Mouse (Mus musculus) kidney, adult 2 months (tissue): ENCODE measurements around the gene Gm47791. TPM values are rescaled to one million over a fixed set of nuclear protein-coding genes. Genes with fewer than 3 reads are reported as not detected.
A peak's percentile ranks its signal among the peaks of the same experiment; 100 is the strongest.

Experiments
- DNase-seq: peaks from one replicate; pipeline ENCODE4 v3.0.0; 2021
- H3K27ac ChIP-seq: fragments of 200-500 bp; 2 replicates; pipeline ENCODE4 v1.5.1; 2012; ENCODE audit warnings: low read depth, low read length, control low read depth, inconsistent platforms; ENCODE audit not compliant: insufficient read depth
- H3K27me3 ChIP-seq: fragments of 200-500 bp; replicated peaks from 2 replicates; pipeline ENCODE4 v1.6.1; 2012; ENCODE audit warnings: mild to moderate bottlenecking, moderate library complexity, low read length, inconsistent platforms; ENCODE audit not compliant: control insufficient read depth, insufficient read depth
- H3K36me3 ChIP-seq: fragments of 200-500 bp; 2 replicates; pipeline ENCODE4 v1.6.1; 2012; ENCODE audit warnings: mild to moderate bottlenecking, moderate library complexity, low read length, inconsistent platforms; ENCODE audit not compliant: control insufficient read depth, insufficient read depth
- H3K4me1 ChIP-seq: fragments of 200-500 bp; 2 replicates; pipeline ENCODE4 v1.6.1; 2011; ENCODE audit warnings: low read length; ENCODE audit not compliant: control insufficient read depth, insufficient read depth
- H3K4me3 ChIP-seq: fragments of 200-500 bp; 2 replicates; pipeline ENCODE4 v1.5.1; 2011; ENCODE audit warnings: mild to moderate bottlenecking, low read depth, low read length, control low read depth; ENCODE audit not compliant: insufficient read depth
- CTCF ChIP-seq: fragments of 200-500 bp; conservative IDR thresholded peaks from 2 replicates; pipeline ENCODE4 v1.5.1; 2011; ENCODE audit warnings: low read depth, mild to moderate bottlenecking, control low read depth, low read length, moderate library complexity, mixed read lengths; ENCODE audit not compliant: insufficient read depth, insufficient read length
- POLR2A ChIP-seq: fragments of 200-500 bp; IDR thresholded peaks from one replicate; pipeline ENCODE4 v1.6.1; 2011; ENCODE audit warnings: low read depth, low read length, control low read depth
- WGBS: fragments of 180-500 bp; shearing (Covaris S2); methylation state at CpG from one replicate; pipeline ENCODE4 v1.1.7; 2018; 5-methylcytosine and 5-hydroxymethylcytosine counted together
- polyA plus RNA-seq: library from polyadenylated mRNA; depleted of rRNA; stranded (reverse); fragments of >200 nt; gene quantifications from 2 replicates; pipeline ENCODE4 v1.2.3, GENCODE M21; 2012

Gm47791 gene
- polyA plus RNA-seq, 1 experiment: not detected

DNA sequence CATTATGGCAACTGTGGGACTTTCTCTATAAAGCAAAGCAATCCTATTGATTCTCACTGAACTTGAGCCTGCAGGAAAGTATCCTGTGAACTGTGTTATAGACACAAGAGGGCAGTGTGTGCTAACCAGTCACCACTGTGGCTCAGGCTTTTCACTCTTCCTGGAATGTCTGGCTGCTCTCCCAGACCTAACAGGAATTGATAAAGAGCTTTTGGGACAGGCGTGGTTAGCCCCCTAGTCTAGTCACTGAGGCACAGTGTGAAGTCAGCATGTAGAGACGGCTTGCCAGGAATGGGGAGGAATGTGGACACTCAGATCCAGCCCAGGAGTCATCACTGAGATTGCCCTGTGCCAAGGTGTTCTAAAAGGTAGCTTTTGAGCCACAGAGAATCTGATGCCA is 16.4 kb upstream of the Gm47791 start:
- Histone ChIP-seq H3K36me3 (no peaks in the 10 kb centered on the region), H3K4me3 (no peak overlapping the region), H3K27me3 (no peaks in the 10 kb centered on the region), H3K27ac (no peak overlapping the region), H3K4me1 (no peaks in the 10 kb centered on the region)
- TF ChIP-seq CTCF: peak; percentile 88
- TF ChIP-seq POLR2A: no peak
- WGBS: 1% methylated on average over 2 of the region's 2 CpGs
- peak; percentile 86 for DNase-seq

GRCm38 (mm10) chr1:82785546-82785945 is 14.5 kb upstream of the Gm47791 start:
- TF ChIP-seq POLR2A: no peak
- TF ChIP-seq CTCF: no peak
- 59% methylated on average over 6 of the region's 6 CpGs for WGBS
- H3K4me1 ChIP-seq: no peaks in the 10 kb centered on the region
- no peaks in the 10 kb centered on the region for H3K27me3 ChIP-seq
- DNase-seq: no peak
- no peak overlapping the region for H3K4me3 ChIP-seq
- H3K36me3 ChIP-seq: no peaks in the 10 kb centered on the region
- no peak overlapping the region for H3K27ac ChIP-seq

DNA sequence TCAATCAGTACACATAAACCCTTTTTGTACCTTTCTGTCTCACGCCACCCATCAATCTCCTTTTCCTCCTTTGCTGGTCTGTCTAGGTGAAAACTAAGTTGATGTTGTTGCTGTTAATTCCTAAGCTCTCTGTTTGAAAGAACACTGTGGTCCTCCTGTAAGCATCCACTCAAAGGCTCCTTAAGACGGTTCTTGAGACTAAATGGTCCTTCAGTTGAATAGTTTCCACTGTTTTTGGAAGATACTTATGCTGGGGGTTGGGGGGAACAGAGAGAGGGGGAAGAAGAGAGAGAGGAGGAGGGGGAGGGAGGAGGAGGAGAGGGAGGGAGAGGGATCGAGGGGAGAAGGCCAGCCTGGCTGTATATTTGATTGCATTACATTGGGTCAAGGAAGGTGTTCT is 12.5 kb upstream of the Gm47791 start:
- no peaks in the 10 kb centered on the region for H3K4me1 ChIP-seq
- H3K27me3 ChIP-seq: no peaks in the 10 kb centered on the region
- no peak overlapping the region for H3K27ac ChIP-seq
- WGBS: 83% methylated on average over 3 of the region's 3 CpGs
- TF ChIP-seq CTCF (no peak), POLR2A (no peak)
- no peak for DNase-seq
- no peaks in the 10 kb centered on the region for H3K36me3 ChIP-seq
- H3K4me3 ChIP-seq: no peak overlapping the region

DNA sequence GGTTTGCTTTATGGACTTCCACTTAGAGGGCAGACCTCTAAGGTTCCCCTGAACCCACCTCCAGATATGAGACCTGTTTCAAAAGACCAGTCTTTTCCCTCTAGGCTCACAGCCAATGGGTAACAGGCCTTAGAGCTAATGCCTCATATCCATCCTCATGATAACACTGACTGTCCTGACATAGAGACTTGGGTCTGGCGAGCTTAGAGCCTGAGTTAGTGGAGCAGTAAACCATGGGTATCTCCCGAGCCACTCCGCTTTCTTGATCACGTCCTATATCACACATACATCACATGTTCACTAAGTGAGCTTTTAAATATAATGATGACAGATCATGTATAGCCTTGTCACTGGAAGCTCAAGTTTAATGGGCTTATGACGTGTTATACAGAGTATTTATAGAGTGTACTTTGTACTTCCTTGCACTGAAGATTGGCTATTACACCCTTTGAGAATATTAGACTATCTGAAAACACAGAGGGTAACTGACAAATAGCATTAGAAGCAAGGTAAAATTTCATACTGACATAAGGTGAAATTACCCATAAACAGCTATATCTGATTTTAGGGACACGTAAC is 8.4 kb upstream of the Gm47791 start:
- Histone ChIP-seq H3K4me3 (no peak overlapping the region), H3K27ac (no peak overlapping the region), H3K27me3 (no peaks in the 10 kb centered on the region), H3K36me3 (no peaks in the 10 kb centered on the region), H3K4me1 (no peaks in the 10 kb centered on the region)
- no peak for DNase-seq
- 80% methylated on average over 6 of the region's 6 CpGs for WGBS
- no peak for TF ChIP-seq POLR2A
- no peak for TF ChIP-seq CTCF

GRCm38 (mm10) chr1:82775293-82775692 is 4.2 kb upstream of the Gm47791 start:
- H3K36me3 ChIP-seq: no peaks in the 10 kb centered on the region
- H3K27me3 ChIP-seq: no peaks in the 10 kb centered on the region
- DNase-seq: no peak
- H3K4me3 ChIP-seq: no peak overlapping the region
- H3K4me1 ChIP-seq: no peaks in the 10 kb centered on the region
- no peak for TF ChIP-seq POLR2A
- no peak for TF ChIP-seq CTCF
- 96% methylated on average over 4 of the region's 4 CpGs for WGBS
- H3K27ac ChIP-seq: no peak overlapping the region

GRCm38 (mm10) chr1:82773208-82773607 is 2.2 kb upstream of the Gm47791 start:
- H3K36me3 ChIP-seq: no peaks in the 10 kb centered on the region
- WGBS: 72% methylated on average over 5 of the region's 5 CpGs
- H3K27ac ChIP-seq: no peak overlapping the region
- H3K4me1 ChIP-seq: no peaks in the 10 kb centered on the region
- no peak for DNase-seq
- no peak for TF ChIP-seq POLR2A
- TF ChIP-seq CTCF: no peak
- H3K4me3 ChIP-seq: no peak overlapping the region
- H3K27me3 ChIP-seq: no peaks in the 10 kb centered on the region

DNA sequence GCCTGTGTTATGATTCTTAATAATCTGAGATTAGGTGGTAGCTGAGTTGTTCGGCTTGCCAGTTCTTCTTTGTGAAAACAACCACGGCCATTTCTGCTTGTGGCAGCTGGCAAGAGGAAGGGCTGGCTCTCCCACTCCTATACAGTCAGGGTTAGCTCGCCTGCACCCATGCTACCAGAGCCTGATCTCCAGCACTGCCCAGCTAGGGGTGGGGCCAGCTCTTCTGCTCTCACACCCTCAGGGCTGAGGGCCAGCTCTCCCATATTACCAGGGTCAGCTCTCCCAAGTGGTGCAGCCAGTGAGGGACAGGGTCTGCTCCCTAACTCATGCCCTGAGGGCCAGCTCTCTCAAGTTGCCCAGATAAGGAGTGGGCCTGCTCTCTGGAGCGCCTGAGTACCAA is 1.4 kb upstream of the Gm47791 start:
- H3K27ac ChIP-seq: no peak overlapping the region
- DNase-seq: no peak
- WGBS: 88% methylated on average over 4 of the region's 4 CpGs
- H3K4me3 ChIP-seq: no peak overlapping the region
- H3K27me3 ChIP-seq: no peaks in the 10 kb centered on the region
- TF ChIP-seq POLR2A (no peak), CTCF (no peak)
- no peaks in the 10 kb centered on the region for H3K4me1 ChIP-seq
- no peaks in the 10 kb centered on the region for H3K36me3 ChIP-seq
